Mouse (Mus musculus): ENCODE results near the gene Col4a2. TPM values are rescaled to one million over a fixed set of nuclear protein-coding genes. Genes with fewer than 3 reads are reported as not detected.

Col4a2 gene
- polyA plus RNA-seq, 1 experiment from 2014 or later: 46.4 TPM

DNA sequence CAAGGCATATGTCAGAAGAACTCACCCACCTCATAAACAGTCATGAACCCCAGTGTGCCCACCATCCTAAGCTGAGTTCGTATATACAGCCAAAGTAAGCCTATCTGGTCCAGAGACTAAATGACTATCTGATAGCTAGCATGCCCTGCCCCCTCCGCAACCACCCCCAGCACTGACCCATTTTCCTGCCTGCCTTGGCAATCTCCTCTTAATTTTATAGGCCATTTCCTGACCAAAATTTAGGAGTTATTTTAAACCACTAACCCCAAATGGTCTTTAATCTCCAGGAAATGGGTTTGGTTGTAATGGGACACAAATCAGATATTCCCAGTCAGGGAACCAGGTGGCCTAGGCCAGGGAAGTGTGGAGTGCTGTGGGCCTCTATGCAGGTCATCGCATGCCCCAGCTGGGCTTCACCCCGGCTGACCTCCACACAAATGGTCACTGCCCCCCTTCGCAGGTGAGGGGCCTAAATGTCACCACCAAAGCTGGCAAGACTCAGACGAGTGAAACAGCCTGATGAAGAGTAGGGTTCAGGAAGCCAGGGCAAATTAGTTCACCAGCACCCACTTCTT is 8.5 kb upstream of the Col4a2 start:
- H3K9ac ChIP-seq: no peak overlapping the region
- DNase-seq (ENCODE audit: low spot score) (no peak), ATAC-seq (ENCODE audit: low FRiP score) (no peak)
- WGBS: 86% methylated on average over 6 of the region's 6 CpGs
- no peaks in the 10 kb centered on the region for H3K9me3 ChIP-seq (ENCODE audit: control insufficient read depth, low read length)
- H3K4me2 ChIP-seq (replicated peaks): no peak overlapping the region
- no peaks in the 10 kb centered on the region for H3K36me3 ChIP-seq (replicated peaks; ENCODE audit: control insufficient read depth, insufficient read depth)
- H3K4me1 ChIP-seq (replicated peaks; ENCODE audit: control insufficient read depth, insufficient read depth, low read length): no peaks in the 10 kb centered on the region
- H3K27ac ChIP-seq: no peak overlapping the region
- H3K4me3 ChIP-seq (replicated peaks; ENCODE audit: low read length): no peak overlapping the region
- H3K27me3 ChIP-seq (ENCODE audit: control insufficient read depth, insufficient read depth, low read length): 0 out of 2 replicates have a peak, but pooled peaks cover 6% of the 10 kb centered on the region

DNA sequence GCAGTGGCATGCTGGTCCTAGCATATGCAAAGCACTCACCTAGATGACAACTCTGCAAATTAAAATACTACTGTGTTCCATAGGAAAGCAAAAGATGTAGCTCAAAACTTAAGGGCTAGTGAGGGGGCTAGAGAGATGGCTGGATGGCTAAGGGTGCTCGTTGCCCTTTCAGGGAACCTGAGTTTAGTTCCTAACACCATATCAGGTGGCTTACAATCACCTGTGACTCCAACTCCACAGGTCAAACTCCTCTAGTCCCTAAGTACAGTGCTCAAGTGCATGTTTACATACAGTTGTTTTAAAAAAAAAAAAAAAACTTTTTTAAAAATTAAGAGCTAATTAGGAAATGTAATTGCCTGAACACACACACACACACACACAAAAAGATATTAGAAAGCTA is 7.1 kb upstream of the Col4a2 start:
- no peak for DNase-seq (ENCODE audit: low spot score)
- Histone ChIP-seq H3K9me3 (ENCODE audit: control insufficient read depth, low read length) (no peaks in the 10 kb centered on the region), H3K27me3 (ENCODE audit: control insufficient read depth, insufficient read depth, low read length) (peaks cover 19% of the 10 kb centered on the region), H3K36me3 (replicated peaks; ENCODE audit: control insufficient read depth, insufficient read depth) (no peaks in the 10 kb centered on the region), H3K4me1 (replicated peaks; ENCODE audit: control insufficient read depth, insufficient read depth, low read length) (no peaks in the 10 kb centered on the region), H3K27ac (no peak overlapping the region), H3K4me2 (replicated peaks) (no peak overlapping the region), H3K4me3 (replicated peaks; ENCODE audit: low read length) (no peak overlapping the region), H3K9ac (no peak overlapping the region)
- 84% methylated on average over 1 of the region's 1 CpGs for WGBS
- ATAC-seq (ENCODE audit: low FRiP score): no peak

DNA sequence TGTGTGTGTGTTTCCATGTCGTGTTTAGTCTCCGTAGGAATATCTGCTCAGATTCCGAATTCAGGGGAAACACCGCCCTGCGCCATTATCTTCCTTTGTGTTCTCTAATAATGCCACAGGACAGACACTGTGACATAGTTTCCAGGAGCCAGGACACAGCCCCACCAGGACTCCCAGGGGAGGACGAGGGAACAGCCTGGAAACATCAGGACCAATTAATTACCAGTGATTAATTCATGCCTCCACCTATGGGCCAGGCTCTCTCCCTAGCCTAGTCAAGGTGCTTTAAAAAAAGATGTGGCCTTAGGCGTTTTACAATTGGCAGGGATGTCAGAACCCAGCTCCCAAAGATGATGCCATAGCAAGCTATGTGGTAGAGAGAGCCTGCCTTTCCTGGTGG is 5.2 kb upstream of the Col4a2 start:
- WGBS: 62% methylated on average over 7 of the region's 7 CpGs
- ATAC-seq (ENCODE audit: low FRiP score): no peak
- no peak overlapping the region for H3K27ac ChIP-seq

DNA sequence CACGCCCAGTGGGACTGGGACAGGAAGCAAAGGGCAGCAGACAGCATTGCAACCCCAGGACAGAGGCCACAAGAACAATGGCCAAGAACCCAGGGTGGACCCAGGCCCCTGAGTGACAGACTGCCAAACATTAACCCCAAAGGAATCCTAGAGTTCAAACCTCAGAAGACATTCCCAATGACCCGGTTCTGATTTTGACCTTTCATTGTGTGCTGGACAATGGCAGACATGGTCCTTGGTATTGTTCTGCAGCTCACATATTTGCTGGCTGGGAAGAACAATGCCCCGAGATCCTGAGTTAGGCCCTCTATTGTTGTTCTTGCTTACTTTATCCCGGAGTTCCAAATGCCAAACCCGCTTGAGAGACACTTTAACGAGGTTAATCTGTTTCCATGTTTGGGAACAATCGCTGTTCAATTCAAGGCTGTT is 4.0 kb upstream of the Col4a2 start:
- Histone ChIP-seq H3K36me3 (replicated peaks; ENCODE audit: control insufficient read depth, insufficient read depth) (no peaks in the 10 kb centered on the region), H3K4me3 (replicated peaks; ENCODE audit: low read length) (no peak overlapping the region), H3K27ac (no peak overlapping the region), H3K9me3 (ENCODE audit: control insufficient read depth, low read length) (no peaks in the 10 kb centered on the region), H3K4me2 (replicated peaks) (no peak overlapping the region), H3K27me3 (ENCODE audit: control insufficient read depth, insufficient read depth, low read length) (peaks cover 50% of the 10 kb centered on the region), H3K9ac (no peak overlapping the region), H3K4me1 (replicated peaks; ENCODE audit: control insufficient read depth, insufficient read depth, low read length) (peaks cover 6% of the 10 kb centered on the region)
- ATAC-seq (ENCODE audit: low FRiP score): no peak
- DNase-seq (ENCODE audit: low spot score): no peak
- WGBS: 11% methylated on average over 7 of the region's 7 CpGs

More for the DNA sequence above, 5.2 kb upstream of the Col4a2 start:
- no peaks in the 10 kb centered on the region; the same call in 1 of the 2 replicates for H3K4me1 ChIP-seq (replicated peaks; ENCODE audit: control insufficient read depth, insufficient read depth, low read length)
- no peaks in the 10 kb centered on the region for H3K9me3 ChIP-seq (ENCODE audit: control insufficient read depth, low read length)
- H3K27me3 ChIP-seq (ENCODE audit: control insufficient read depth, insufficient read depth, low read length): peaks cover 38% of the 10 kb centered on the region
- no peak overlapping the region for H3K4me2 ChIP-seq (replicated peaks)
- H3K36me3 ChIP-seq (replicated peaks; ENCODE audit: control insufficient read depth, insufficient read depth): no peaks in the 10 kb centered on the region
- H3K9ac ChIP-seq: no peak overlapping the region
- no peak overlapping the region for H3K4me3 ChIP-seq (replicated peaks; ENCODE audit: low read length)
- DNase-seq (ENCODE audit: low spot score): no peak

DNA sequence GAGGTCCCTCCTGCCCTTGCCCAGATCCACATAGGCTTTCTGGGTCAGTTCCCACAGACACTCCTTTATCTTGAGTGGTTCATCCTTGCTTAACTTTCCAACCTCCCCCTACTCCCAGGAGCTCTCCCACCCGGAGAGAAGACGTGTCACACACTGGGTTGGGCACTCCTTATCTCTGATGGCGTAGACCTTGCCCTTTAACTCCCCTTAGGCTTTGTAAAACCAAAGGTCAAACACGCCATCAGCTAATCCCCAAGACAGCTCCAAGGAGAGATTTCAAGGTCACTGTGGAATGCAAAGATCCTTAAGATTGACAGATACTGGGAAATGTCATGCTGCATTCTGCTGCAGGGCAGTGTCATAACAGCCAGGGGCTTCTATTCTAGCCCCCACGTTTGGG is 3.4 kb upstream of the Col4a2 start:
- DNase-seq (ENCODE audit: low spot score) (no peak), ATAC-seq (ENCODE audit: low FRiP score) (no peak)
- peaks cover 11% of the 10 kb centered on the region for H3K4me1 ChIP-seq (replicated peaks; ENCODE audit: control insufficient read depth, insufficient read depth, low read length)
- H3K4me3 ChIP-seq (replicated peaks; ENCODE audit: low read length): no peak overlapping the region
- no peaks in the 10 kb centered on the region for H3K9me3 ChIP-seq (ENCODE audit: control insufficient read depth, low read length)
- peaks cover 56% of the 10 kb centered on the region for H3K27me3 ChIP-seq (ENCODE audit: control insufficient read depth, insufficient read depth, low read length)
- H3K9ac ChIP-seq: no peak overlapping the region
- no peak overlapping the region for H3K27ac ChIP-seq
- H3K36me3 ChIP-seq (replicated peaks; ENCODE audit: control insufficient read depth, insufficient read depth): no peaks in the 10 kb centered on the region
- WGBS: 42% methylated on average over 5 of the region's 5 CpGs
- peak overlapping the region; percentile 33 for H3K4me2 ChIP-seq (replicated peaks)

DNA sequence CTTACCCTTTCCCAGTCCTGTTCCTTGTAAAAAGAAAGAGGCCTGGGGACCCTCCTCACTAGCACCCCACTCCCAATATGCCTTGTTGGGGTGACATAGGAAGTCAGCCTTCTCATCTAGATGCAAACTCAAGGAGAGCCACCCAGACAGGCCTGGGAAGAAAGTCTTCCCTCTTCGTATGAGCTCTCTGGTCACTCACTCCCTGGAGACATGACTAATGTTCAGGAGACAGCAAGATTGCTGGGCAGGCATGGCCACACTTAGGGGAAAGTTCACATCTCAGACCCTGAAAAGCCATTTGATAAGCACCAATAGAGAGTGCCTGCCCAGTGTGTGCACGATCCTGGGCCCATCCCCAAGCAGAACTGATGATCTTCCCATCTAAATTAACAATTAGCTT is 2.6 kb upstream of the Col4a2 start:
- Histone ChIP-seq H3K9ac (no peak overlapping the region), H3K4me1 (replicated peaks; ENCODE audit: control insufficient read depth, insufficient read depth, low read length) (peaks cover 11% of the 10 kb centered on the region), H3K36me3 (replicated peaks; ENCODE audit: control insufficient read depth, insufficient read depth) (no peaks in the 10 kb centered on the region), H3K27ac (no peak overlapping the region), H3K4me2 (replicated peaks) (peak overlapping the region; percentile 33), H3K27me3 (ENCODE audit: control insufficient read depth, insufficient read depth, low read length) (peaks cover 64% of the 10 kb centered on the region), H3K9me3 (ENCODE audit: control insufficient read depth, low read length) (no peaks in the 10 kb centered on the region), H3K4me3 (replicated peaks; ENCODE audit: low read length) (0 out of 2 replicates have a peak overlapping the region, but pooled peaks have one; percentile 62)
- no peak for ATAC-seq (ENCODE audit: low FRiP score)
- WGBS: 56% methylated on average over 2 of the region's 2 CpGs
- DNase-seq (ENCODE audit: low spot score): no peak

DNA sequence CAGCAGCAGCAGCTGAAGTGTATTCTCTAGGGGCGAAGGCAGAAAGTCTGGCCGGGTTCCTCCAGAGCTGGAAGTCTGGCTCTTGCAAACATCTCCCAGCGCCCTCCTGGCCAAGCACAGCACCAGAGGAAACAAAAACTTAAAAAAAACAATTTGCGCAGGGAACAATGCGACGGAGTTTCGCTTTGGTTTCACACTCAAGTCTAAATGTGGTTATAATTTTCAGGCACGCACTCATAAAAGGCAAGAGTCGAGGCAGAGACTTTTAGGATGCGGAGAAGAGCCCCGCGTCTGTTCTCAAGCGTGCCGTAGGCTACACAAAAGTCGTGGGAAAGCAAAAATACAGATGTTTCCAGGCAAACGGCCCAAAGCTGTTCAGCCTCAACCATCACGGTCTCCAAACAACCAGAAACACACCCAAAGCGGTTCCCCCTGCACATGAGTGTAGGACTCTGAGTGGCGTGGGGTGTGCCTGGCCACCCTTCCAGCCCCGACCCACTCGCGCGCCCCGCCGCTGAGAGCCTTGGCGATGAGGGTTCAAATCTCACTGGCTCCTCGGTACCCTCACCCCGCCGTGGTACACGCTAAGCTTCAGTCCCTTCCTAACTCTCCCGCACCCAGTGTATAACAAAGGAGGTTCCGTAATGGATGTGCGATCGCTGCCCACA is 790 bp upstream of the Col4a2 start:
- peaks cover 11% of the 10 kb centered on the region for H3K4me1 ChIP-seq (replicated peaks; ENCODE audit: control insufficient read depth, insufficient read depth, low read length)
- H3K9me3 ChIP-seq (ENCODE audit: control insufficient read depth, low read length): no peaks in the 10 kb centered on the region
- DNase-seq (ENCODE audit: low spot score) (no peak), ATAC-seq (ENCODE audit: low FRiP score) (peak; percentile 14; the same call in 1 of the 2 replicates)
- peaks cover 73% of the 10 kb centered on the region for H3K27me3 ChIP-seq (ENCODE audit: control insufficient read depth, insufficient read depth, low read length)
- H3K27ac ChIP-seq: peak overlapping the region; percentile 40
- H3K36me3 ChIP-seq (replicated peaks; ENCODE audit: control insufficient read depth, insufficient read depth): no peaks in the 10 kb centered on the region
- peak overlapping the region; percentile 97 for H3K4me2 ChIP-seq (replicated peaks)
- H3K9ac ChIP-seq: peak overlapping the region; percentile 63
- H3K4me3 ChIP-seq (replicated peaks; ENCODE audit: low read length): peak overlapping the region; percentile 62
- 3% methylated on average over 34 of the region's 34 CpGs for WGBS

DNA sequence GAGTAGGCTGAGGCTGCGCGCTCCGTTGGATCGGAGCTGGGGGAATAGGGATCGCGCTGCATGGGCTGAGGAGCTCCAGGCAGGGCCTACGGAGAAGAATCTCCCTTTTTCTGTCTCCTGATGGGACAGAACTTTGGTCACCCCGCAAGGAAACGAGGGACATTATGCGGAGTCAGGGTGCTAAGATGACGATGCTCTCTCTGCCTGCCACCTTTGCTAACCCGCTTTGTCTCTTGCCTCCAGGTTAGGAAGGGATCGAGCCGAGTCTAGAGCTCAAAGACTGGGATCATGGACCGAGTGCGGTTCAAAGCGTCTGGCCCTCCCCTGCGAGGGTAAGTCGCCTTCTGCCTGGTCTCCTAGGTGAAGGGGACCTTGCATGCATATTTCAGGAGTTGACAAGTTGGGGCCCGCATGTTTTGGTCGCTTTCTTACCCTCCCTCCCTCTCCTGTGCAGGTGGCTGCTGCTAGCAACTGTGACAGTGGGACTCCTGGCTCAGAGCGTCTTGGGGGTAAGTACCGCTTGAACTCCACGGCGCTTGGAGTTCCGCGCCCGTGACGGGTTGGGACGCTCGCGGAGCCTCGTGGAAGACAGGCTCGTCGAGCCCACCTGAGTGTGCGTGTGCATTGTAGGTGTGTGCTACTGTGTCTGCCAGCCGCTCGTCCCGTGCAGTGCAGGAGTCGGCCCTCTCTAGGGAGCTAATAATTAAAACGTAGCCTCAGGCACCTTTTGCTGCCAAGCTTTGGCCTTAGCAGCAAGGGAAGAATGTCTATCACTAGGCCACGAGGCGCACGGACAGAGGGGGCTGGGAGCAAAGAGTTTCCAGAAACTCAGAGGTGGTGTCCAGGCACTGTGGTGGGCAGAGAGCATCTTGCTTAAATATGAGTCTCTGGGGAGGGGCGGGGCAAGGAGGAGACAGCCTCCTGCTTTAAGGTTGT is 839 bp downstream of the Col4a2 start:
- Histone ChIP-seq H3K36me3 (replicated peaks; ENCODE audit: control insufficient read depth, insufficient read depth) (no peaks in the 10 kb centered on the region), H3K4me2 (replicated peaks) (peak overlapping the region; percentile 97), H3K27ac (no peak overlapping the region), H3K9ac (peak overlapping the region; percentile 63), H3K9me3 (ENCODE audit: control insufficient read depth, low read length) (no peaks in the 10 kb centered on the region), H3K27me3 (ENCODE audit: control insufficient read depth, insufficient read depth, low read length) (peaks cover 68% of the 10 kb centered on the region), H3K4me1 (replicated peaks; ENCODE audit: control insufficient read depth, insufficient read depth, low read length) (peaks cover 11% of the 10 kb centered on the region), H3K4me3 (replicated peaks; ENCODE audit: low read length) (peak overlapping the region; percentile 62)
- ATAC-seq (ENCODE audit: low FRiP score): no peak; the same call in 1 of the 2 replicates
- no peak for DNase-seq (ENCODE audit: low spot score)
- WGBS: 2% methylated on average over 45 of the region's 45 CpGs

DNA sequence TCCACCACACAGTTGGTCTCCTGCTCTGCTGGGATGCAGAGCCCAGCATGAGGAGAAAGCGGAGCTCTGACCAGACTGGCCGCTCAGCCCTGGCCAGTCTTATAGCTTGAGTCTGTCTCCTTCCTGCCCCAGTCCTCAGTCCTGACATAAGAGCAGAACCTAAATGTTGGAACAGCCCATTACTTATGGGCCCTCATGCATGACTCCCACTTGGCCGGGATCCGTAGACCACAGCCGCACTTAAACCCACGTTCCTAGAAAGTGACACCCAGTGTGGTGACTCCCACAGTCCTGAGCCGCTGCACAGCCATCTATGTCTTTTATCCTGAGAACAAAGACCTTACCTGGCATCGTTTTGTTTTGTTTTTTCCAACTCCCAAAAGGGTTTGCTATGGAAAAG is 2.0 kb downstream of the Col4a2 start:
- peak overlapping the region; percentile 62; the same call in 1 of the 2 replicates for H3K4me3 ChIP-seq (replicated peaks; ENCODE audit: low read length)
- no peak overlapping the region for H3K9ac ChIP-seq
- peaks cover 11% of the 10 kb centered on the region for H3K4me1 ChIP-seq (replicated peaks; ENCODE audit: control insufficient read depth, insufficient read depth, low read length)
- DNase-seq (ENCODE audit: low spot score) (no peak), ATAC-seq (ENCODE audit: low FRiP score) (no peak)
- H3K27ac ChIP-seq: no peak overlapping the region
- no peaks in the 10 kb centered on the region for H3K36me3 ChIP-seq (replicated peaks; ENCODE audit: control insufficient read depth, insufficient read depth)
- peak overlapping the region; percentile 97 for H3K4me2 ChIP-seq (replicated peaks)
- H3K27me3 ChIP-seq (ENCODE audit: control insufficient read depth, insufficient read depth, low read length): peaks cover 63% of the 10 kb centered on the region
- no peaks in the 10 kb centered on the region for H3K9me3 ChIP-seq (ENCODE audit: control insufficient read depth, low read length)
- 82% methylated on average over 8 of the region's 8 CpGs for WGBS

All from hindbrain, embryonic 14.5 days (tissue).